Mouse (Mus musculus) hindlimb bud, embryonic 11.5 days (tissue): ENCODE data around the gene Pole2.

Experiments used
- DNase-seq: peaks from one replicate; pipeline ENCODE4 v3.0.0-alpha.2; 2012; ENCODE audit warnings: low read depth, low spot score; ENCODE audit errors: extremely low spot score

Pole2 gene

GRCm38 (mm10) chr12:69210056-69210979, 17.7 kb downstream of the Pole2 start:
- DNase-seq: no peak

- DNase-seq: no peak
These were observed 19.5 kb downstream of the Pole2 start for GRCm38 (mm10) chr12:69208520-69208919.

- no peak for DNase-seq
These were observed 20.1 kb downstream of the Pole2 start for GRCm38 (mm10) chr12:69207926-69208325.

- no peak for DNase-seq
These were observed 20.6 kb downstream of the Pole2 start for GRCm38 (mm10) chr12:69207396-69207795.

- no peak for DNase-seq
These were observed 23.8 kb downstream of the Pole2 start, which contains the start of gene Gm49384 for GRCm38 (mm10) chr12:69204052-69204833. TSS of gene Gm49384 (minus strand) at chr12:69204267.

- DNase-seq: no peak
These were observed 29.0 kb downstream of the Pole2 start for GRCm38 (mm10) chr12:69198985-69199384.

- peak; percentile 49 for DNase-seq
These were observed 29.8 kb downstream of the Pole2 start, which contains the start of gene Dnaaf2 for GRCm38 (mm10) chr12:69198164-69198535. TSS of gene Dnaaf2 (minus strand) at chr12:69198429.

- DNase-seq: no peak
These were observed 30.4 kb downstream of the Pole2 start for GRCm38 (mm10) chr12:69197378-69198163.

- no peak for DNase-seq
These were observed 31.3 kb downstream of the Pole2 start, which contains the start of gene Gm49383 for GRCm38 (mm10) chr12:69196444-69197377. TSS of gene Gm49383 (minus strand) at chr12:69197104.

GRCm38 (mm10) chr12:69192637-69193036, 35.4 kb downstream of the Pole2 start:
- no peak for DNase-seq

- no peak for DNase-seq
These were observed 36.6 kb downstream of the Pole2 start for GRCm38 (mm10) chr12:69191396-69191795.

- no peak for DNase-seq
These were observed 37.5 kb downstream of the Pole2 start for GRCm38 (mm10) chr12:69190522-69190921.

GRCm38 (mm10) chr12:69190074-69190473, 37.9 kb downstream of the Pole2 start:
- no peak for DNase-seq

- no peak for DNase-seq
These were observed 41.1 kb downstream of the Pole2 start for GRCm38 (mm10) chr12:69186811-69187471.

- no peak for DNase-seq
These were observed 42.6 kb downstream of the Pole2 start for GRCm38 (mm10) chr12:69185371-69185770.

GRCm38 (mm10) chr12:69184342-69185295, 43.4 kb downstream of the Pole2 start:
- DNase-seq: no peak

GRCm38 (mm10) chr12:69183583-69184308, 44.2 kb downstream of the Pole2 start, which contains the start of the genes Rpl36al and Mgat2:
TSS of gene Rpl36al (minus strand) at chr12:69184083.
TSS of gene Mgat2 (plus strand) at chr12:69184157.
- peak; percentile 98 for DNase-seq
